Mouse (Mus musculus) neural tube, embryonic 14.5 days (tissue): Measurements from ENCODE around the gene Gpatch1. TPM values are rescaled to one million over a fixed set of nuclear protein-coding genes. Genes with fewer than 3 reads are reported as not detected.

Experiments
- ATAC-seq: fragments of 200-750 bp; cut with Nextera tagmentation; 2 replicates; pipeline ENCODE4 v1.8.0; 2017; ENCODE audit warnings: low read depth, mild to moderate bottlenecking, moderate TSS enrichment, moderate library complexity
- H3K27ac ChIP-seq: fragments of 300-500 bp; sonication (generic); 2 replicates; pipeline ENCODE4 v1.5.1; 2014; ENCODE audit warnings: low read depth, mild to moderate bottlenecking, control low read depth, low read length, moderate library complexity, mixed read lengths
- H3K27me3 ChIP-seq: fragments of 300-500 bp; sonication (generic); 2 replicates; pipeline ENCODE4 v1.6.1; 2014; ENCODE audit warnings: low read length; ENCODE audit not compliant: control insufficient read depth, insufficient read depth
- H3K36me3 ChIP-seq: fragments of 300-500 bp; sonication (generic); 2 replicates; pipeline ENCODE4 v1.6.1; 2014; ENCODE audit warnings: low read length, mixed read lengths; ENCODE audit not compliant: control insufficient read depth, insufficient read depth
- H3K4me1 ChIP-seq: fragments of 300-500 bp; sonication (generic); 2 replicates; pipeline ENCODE4 v1.6.1; 2014; ENCODE audit warnings: low read length; ENCODE audit not compliant: control insufficient read depth, insufficient read depth
- H3K4me2 ChIP-seq: fragments of 300-500 bp; sonication (generic); 2 replicates; pipeline ENCODE4 v1.6.1; 2014; ENCODE audit warnings: mild to moderate bottlenecking, low read depth, low read length, control low read depth
- H3K4me3 ChIP-seq: fragments of 300-500 bp; sonication (generic); 2 replicates; pipeline ENCODE4 v1.5.1; 2014; ENCODE audit warnings: low read depth, low read length, control low read depth, mixed read lengths
- H3K9ac ChIP-seq: fragments of 300-500 bp; sonication (generic); replicated peaks from 2 replicates; pipeline ENCODE4 v1.6.1; 2014; ENCODE audit warnings: low read depth, mild to moderate bottlenecking, control low read depth, low read length, mixed read lengths
- H3K9me3 ChIP-seq: fragments of 300-500 bp; sonication (generic); 2 replicates; pipeline ENCODE4 v1.6.1; 2016; ENCODE audit warnings: low read length; ENCODE audit not compliant: control insufficient read depth
- WGBS: fragments of 180-500 bp; shearing (Covaris S2); extraction: QIAGEN DNeasy Blood & Tissue Kit; methylation state at CpG from one replicate; pipeline ENCODE4 v1.1.7; 2014; 5-methylcytosine and 5-hydroxymethylcytosine counted together
- polyA plus RNA-seq: library from polyadenylated mRNA; unstranded; fragments of >200 nt; fragmentation: Nextera tagmentation; extraction: Ambion mirVana; gene quantifications from 2 replicates; pipeline ENCODE4 v1.2.1, GENCODE M21; 2014

Gpatch1 gene
- polyA plus RNA-seq, 1 experiment from 2014 or later, result 21.7 TPM

DNA sequence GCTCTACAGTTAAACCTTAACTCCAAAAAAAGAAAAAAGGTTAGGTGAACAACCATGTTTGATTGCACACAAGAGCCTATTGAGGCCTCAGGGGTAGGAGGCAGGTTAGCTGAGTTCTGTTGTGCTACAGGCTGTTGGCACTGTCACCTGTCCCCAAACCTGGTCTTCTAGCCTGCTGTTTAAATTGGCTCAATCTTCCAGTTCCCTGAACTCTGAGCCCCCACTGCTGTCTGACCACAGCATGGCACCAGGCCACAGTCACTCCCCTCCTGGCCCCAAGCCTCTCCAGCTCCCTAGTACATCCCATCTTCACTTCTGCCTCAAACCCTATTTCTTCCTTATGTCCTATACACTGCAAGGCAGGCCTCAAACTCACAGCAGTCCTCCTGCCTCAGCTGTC is 17.4 kb downstream of the Gpatch1 start:
- no peaks in the 10 kb centered on the region for H3K9me3 ChIP-seq
- peaks cover 48% of the 10 kb centered on the region for H3K36me3 ChIP-seq

DNA sequence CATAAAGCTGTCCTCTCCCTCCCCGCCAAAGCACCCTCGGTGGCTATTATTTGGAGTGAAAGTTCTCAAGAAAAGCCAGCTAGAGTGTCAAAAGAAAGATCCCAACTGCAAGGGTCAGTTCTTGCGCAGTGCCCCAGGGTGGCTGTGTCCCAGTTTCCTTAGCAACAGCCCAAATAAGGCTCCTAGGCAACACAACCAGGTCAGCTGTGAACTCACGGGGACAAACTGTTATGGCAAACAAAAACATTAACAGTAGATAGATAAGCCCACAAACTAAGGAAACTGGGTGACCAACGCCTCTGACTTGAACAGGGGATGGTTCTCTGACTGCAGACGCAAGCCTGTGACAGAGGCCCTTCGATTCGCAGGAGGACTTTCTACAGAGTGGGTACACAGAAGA is 18.6 kb downstream of the Gpatch1 start:
- no peaks in the 10 kb centered on the region for H3K4me1 ChIP-seq
- no peaks in the 10 kb centered on the region for H3K27me3 ChIP-seq
- H3K36me3 ChIP-seq, result peaks cover 48% of the 10 kb centered on the region
- ATAC-seq, result no peak
- H3K9me3 ChIP-seq, result no peaks in the 10 kb centered on the region
- H3K27ac ChIP-seq, result no peak overlapping the region
- no peak overlapping the region for H3K4me2 ChIP-seq
- H3K9ac ChIP-seq, result no peak overlapping the region
- 66% methylated on average over 8 of the region's 8 CpGs for WGBS
- no peak overlapping the region for H3K4me3 ChIP-seq

More for the DNA sequence above, 17.4 kb downstream of the Gpatch1 start:
- H3K27ac ChIP-seq, result no peak overlapping the region
- H3K9ac ChIP-seq, result no peak overlapping the region
- H3K4me1 ChIP-seq, result no peaks in the 10 kb centered on the region
- H3K27me3 ChIP-seq, result no peaks in the 10 kb centered on the region
- no peak overlapping the region for H3K4me2 ChIP-seq
- no peak for ATAC-seq
- no peak overlapping the region for H3K4me3 ChIP-seq

DNA sequence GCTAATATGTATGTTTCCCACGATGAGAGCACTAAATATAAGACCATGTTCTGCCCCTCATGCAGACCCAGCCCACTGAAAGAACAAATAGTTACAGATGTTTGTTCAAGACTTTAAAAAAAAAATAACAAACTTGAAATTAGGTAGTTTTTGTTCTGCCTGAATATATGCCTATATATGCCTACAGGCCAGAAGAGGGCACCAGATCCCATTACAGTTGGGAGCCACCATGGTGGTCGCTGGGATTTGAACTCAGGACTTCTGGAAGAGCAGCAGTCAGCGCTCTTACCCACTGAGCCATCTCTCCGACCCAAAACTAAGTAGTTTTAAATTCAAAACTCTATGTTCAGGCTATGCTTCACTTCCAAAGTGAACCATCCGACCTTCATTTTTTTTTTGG is 20.4 kb downstream of the Gpatch1 start:
- Histone ChIP-seq H3K4me1 (no peaks in the 10 kb centered on the region), H3K4me2 (no peak overlapping the region), H3K27me3 (no peaks in the 10 kb centered on the region), H3K9ac (no peak overlapping the region), H3K4me3 (no peak overlapping the region), H3K27ac (no peak overlapping the region), H3K9me3 (no peaks in the 10 kb centered on the region), H3K36me3 (peaks cover 55% of the 10 kb centered on the region)
- WGBS, result 94% methylated on average over 5 of the region's 5 CpGs
- ATAC-seq, result no peak

DNA sequence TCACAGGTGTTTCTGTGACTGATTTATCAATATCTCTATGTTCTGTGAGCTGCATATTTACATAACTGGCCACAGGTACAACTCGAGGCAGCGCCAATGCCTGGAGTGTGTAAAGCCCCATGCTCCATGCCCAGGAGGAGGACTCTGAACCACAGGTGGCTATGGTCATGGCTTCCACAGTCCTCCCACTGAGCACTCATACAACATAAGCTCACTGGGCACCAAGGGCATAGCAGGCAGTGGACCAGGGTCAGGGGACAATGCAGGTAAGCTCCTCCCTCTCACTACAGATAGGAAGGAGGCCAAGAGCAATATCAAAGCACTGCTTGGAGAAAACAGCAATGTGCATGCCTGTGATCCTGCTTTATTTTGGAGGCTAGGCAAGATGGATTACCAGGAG is 22.6 kb downstream of the Gpatch1 start:
- Histone ChIP-seq H3K9me3 (no peaks in the 10 kb centered on the region), H3K27me3 (no peaks in the 10 kb centered on the region), H3K4me1 (no peaks in the 10 kb centered on the region), H3K36me3 (peaks cover 56% of the 10 kb centered on the region), H3K4me2 (no peak overlapping the region), H3K9ac (no peak overlapping the region), H3K4me3 (no peak overlapping the region), H3K27ac (no peak overlapping the region)
- WGBS, result 96% methylated on average over 2 of the region's 2 CpGs
- no peak for ATAC-seq

DNA sequence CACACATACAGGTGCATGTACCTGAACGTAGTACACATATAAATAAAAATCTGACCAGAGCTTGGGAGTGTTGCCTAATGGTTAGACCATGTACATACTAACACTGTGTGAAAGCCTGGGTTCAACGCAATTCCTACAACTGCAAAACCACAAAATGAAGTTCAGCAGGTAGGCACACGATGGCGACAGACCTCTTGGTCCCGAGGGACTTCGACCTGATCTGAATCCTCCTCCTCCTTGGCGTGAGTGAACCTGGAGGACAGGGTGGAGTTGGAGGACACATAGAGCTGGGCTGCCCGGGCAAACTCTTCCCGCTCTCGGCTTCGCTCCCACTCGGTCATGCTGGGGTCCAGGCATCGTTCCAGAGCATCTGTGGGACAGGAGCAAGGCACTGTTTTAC is 24.8 kb downstream of the Gpatch1 start:
- Histone ChIP-seq H3K9ac (no peak overlapping the region), H3K36me3 (peaks cover 53% of the 10 kb centered on the region), H3K27ac (no peak overlapping the region), H3K4me2 (no peak overlapping the region), H3K4me1 (no peaks in the 10 kb centered on the region), H3K27me3 (no peaks in the 10 kb centered on the region), H3K4me3 (no peak overlapping the region), H3K9me3 (no peaks in the 10 kb centered on the region)
- WGBS, result 90% methylated on average over 13 of the region's 13 CpGs
- ATAC-seq, result no peak

DNA sequence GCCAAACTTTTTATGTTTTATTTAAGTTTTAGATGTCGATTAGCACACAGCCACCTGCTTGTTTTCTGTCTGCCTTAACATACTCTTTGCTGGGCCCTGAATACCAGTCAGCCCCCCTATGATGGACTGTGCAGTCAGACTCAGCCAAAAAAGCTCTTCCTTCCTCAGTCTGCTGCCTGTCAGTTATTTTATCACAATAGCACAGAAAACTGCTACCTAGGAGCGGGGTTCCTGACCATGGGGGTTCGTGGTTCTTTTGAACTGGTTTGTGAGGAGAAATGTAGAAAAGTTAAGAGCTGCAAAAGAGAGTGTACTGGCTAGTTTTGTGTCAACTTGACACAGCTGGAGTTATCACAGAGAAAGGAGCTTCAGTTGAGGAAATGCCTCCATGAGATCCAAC is 39.3 kb downstream of the Gpatch1 start:
- no peak overlapping the region for H3K9ac ChIP-seq
- no peak overlapping the region for H3K4me3 ChIP-seq
- no peaks in the 10 kb centered on the region for H3K27me3 ChIP-seq
- 90% methylated on average over 3 of the region's 3 CpGs for WGBS
- ATAC-seq, result no peak
- H3K27ac ChIP-seq, result no peak overlapping the region
- peaks cover 6% of the 10 kb centered on the region for H3K9me3 ChIP-seq
- no peak overlapping the region for H3K4me2 ChIP-seq
- peaks cover 51% of the 10 kb centered on the region for H3K36me3 ChIP-seq
- H3K4me1 ChIP-seq, result no peaks in the 10 kb centered on the region

DNA sequence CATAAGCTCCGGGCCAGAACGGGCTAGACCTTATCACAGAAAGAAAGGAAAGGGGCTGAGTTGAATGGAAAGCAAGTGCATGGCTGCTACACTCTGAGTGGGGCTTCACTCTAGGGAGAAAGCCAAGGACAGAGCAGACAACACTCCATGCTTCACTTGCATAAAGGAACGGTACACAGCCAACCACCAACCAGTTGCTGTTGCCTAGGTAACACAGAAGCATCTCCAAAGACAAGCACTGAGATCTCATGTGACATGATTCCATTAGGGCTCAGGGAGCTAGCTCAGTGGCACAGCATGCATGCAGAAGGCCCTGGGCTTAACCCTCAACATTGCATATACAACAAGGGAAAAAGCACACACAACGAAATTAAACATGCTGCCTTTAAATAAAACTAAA is 40.8 kb downstream of the Gpatch1 start:
- Histone ChIP-seq H3K9ac (no peak overlapping the region), H3K27ac (no peak overlapping the region), H3K9me3 (peaks cover 6% of the 10 kb centered on the region), H3K36me3 (peaks cover 41% of the 10 kb centered on the region; the same call in 1 of the 2 replicates), H3K4me3 (no peak overlapping the region), H3K4me2 (no peak overlapping the region), H3K4me1 (no peaks in the 10 kb centered on the region), H3K27me3 (no peaks in the 10 kb centered on the region)
- no peak for ATAC-seq
- 54% methylated on average over 4 of the region's 4 CpGs for WGBS

DNA sequence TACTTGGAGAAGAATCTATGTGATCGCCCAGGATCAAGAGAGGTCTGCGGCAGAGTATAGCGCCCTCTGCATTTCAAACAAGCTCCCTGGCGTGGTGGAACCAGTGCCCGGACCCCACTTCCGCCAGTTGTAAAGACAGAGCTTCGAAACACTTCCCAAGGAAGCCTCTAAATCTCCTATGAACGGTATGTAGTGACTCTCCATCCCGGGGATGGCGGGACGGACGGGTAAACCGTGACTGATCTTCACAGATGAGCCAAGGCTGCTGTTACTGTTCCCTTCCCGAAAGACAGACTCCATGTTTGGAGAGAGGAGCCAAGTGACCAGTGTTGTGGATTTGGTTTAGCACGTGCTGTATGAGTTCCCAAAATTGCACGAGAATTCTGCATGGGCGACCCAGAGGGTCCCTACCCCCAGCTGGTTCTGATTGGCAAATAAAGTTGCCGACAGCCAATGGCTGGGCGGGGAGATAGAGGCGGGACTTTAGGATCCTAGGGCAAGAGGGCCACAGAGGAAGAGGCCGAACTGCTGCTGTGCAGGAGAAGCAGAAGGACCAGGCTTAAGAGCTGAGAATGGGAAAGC is 48.7 kb downstream of the Gpatch1 start:
- Histone ChIP-seq H3K9me3 (peaks cover 3% of the 10 kb centered on the region; the same call in 1 of the 2 replicates), H3K27ac (no peak overlapping the region), H3K27me3 (no peaks in the 10 kb centered on the region), H3K4me3 (peak overlapping the region; percentile 21), H3K9ac (no peak overlapping the region), H3K36me3 (no peaks in the 10 kb centered on the region), H3K4me2 (peak overlapping the region; percentile 49), H3K4me1 (no peaks in the 10 kb centered on the region)
- peak; percentile 85; the same call in 1 of the 2 replicates for ATAC-seq
- WGBS, result 7% methylated on average over 21 of the region's 21 CpGs

DNA sequence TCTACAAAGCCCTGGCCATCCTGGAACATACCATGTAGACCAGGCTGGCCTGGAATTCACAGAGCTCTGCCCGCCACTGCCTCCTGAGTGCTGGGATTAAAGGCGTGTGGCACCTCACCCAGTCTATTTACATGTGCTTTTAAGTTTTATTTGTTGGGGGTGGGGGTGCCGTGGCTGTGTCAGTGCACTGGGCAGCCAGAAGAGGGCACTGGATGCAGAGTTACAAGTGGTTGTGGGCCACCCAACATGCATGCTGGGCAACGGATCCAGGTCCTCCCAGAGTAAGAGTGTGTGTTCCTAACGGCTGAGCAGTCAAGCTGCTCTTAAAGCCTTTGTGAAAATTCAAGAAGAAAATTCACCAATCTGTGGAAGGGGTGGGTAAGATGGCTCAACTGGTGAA is 50.4 kb downstream of the Gpatch1 start:
- Histone ChIP-seq H3K27ac (no peak overlapping the region), H3K4me2 (no peak overlapping the region), H3K4me1 (no peaks in the 10 kb centered on the region), H3K9ac (no peak overlapping the region), H3K36me3 (no peaks in the 10 kb centered on the region), H3K27me3 (no peaks in the 10 kb centered on the region), H3K4me3 (no peak overlapping the region), H3K9me3 (no peaks in the 10 kb centered on the region)
- WGBS, result 70% methylated on average over 5 of the region's 5 CpGs
- no peak for ATAC-seq
